Mouse (Mus musculus): Measurements from ENCODE around the gene Slc8a3. TPM values are rescaled to one million over a fixed set of nuclear protein-coding genes. Genes with fewer than 3 reads are reported as not detected.

The Slc8a3 gene
- polyA plus RNA-seq, 1 experiment from 2014 or later: 0.27 TPM

GRCm38 (mm10) chr12:81168494-81168893, 164.5 kb downstream of the Slc8a3 start:
- Histone ChIP-seq H3K36me3 (ENCODE audit: insufficient read depth, low read length) (no peaks in the 10 kb centered on the region), H3K9ac (replicated peaks; ENCODE audit: low read length) (no peak overlapping the region), H3K4me2 (replicated peaks; ENCODE audit: low read depth, low read length) (no peak overlapping the region), H3K4me3 (ENCODE audit: low read length) (no peak overlapping the region), H3K4me1 (ENCODE audit: insufficient read depth, low read length) (peaks cover 13% of the 10 kb centered on the region), H3K27me3 (ENCODE audit: insufficient read depth, low read length) (peaks cover 70% of the 10 kb centered on the region), H3K27ac (ENCODE audit: low read length) (no peak overlapping the region), H3K9me3 (ENCODE audit: low read length) (no peaks in the 10 kb centered on the region)
- ATAC-seq (ENCODE audit: low FRiP score, low TSS enrichment): no peak
- 70% methylated on average over 2 of the region's 2 CpGs for WGBS

GRCm38 (mm10) chr12:81168031-81168430, 164.9 kb downstream of the Slc8a3 start:
- Histone ChIP-seq H3K27me3 (ENCODE audit: insufficient read depth, low read length) (peaks cover 70% of the 10 kb centered on the region), H3K27ac (ENCODE audit: low read length) (no peak overlapping the region), H3K4me1 (ENCODE audit: insufficient read depth, low read length) (peaks cover 13% of the 10 kb centered on the region), H3K9me3 (ENCODE audit: low read length) (no peaks in the 10 kb centered on the region), H3K4me3 (ENCODE audit: low read length) (no peak overlapping the region), H3K36me3 (ENCODE audit: insufficient read depth, low read length) (no peaks in the 10 kb centered on the region), H3K9ac (replicated peaks; ENCODE audit: low read length) (no peak overlapping the region), H3K4me2 (replicated peaks; ENCODE audit: low read depth, low read length) (no peak overlapping the region)
- no peak for ATAC-seq (ENCODE audit: low FRiP score, low TSS enrichment)
- WGBS: 91% methylated on average over 7 of the region's 7 CpGs

GRCm38 (mm10) chr12:81167142-81167541, 165.8 kb downstream of the Slc8a3 start:
- Histone ChIP-seq H3K9me3 (ENCODE audit: low read length) (no peaks in the 10 kb centered on the region), H3K4me2 (replicated peaks; ENCODE audit: low read depth, low read length) (no peak overlapping the region), H3K27ac (ENCODE audit: low read length) (no peak overlapping the region), H3K27me3 (ENCODE audit: insufficient read depth, low read length) (peaks cover 70% of the 10 kb centered on the region), H3K4me3 (ENCODE audit: low read length) (no peak overlapping the region), H3K36me3 (ENCODE audit: insufficient read depth, low read length) (no peaks in the 10 kb centered on the region), H3K9ac (replicated peaks; ENCODE audit: low read length) (no peak overlapping the region), H3K4me1 (ENCODE audit: insufficient read depth, low read length) (peaks cover 13% of the 10 kb centered on the region)
- ATAC-seq (ENCODE audit: low FRiP score, low TSS enrichment): no peak
- WGBS: 29% methylated on average over 9 of the region's 9 CpGs

GRCm38 (mm10) chr12:81166615-81167014, 166.4 kb downstream of the Slc8a3 start:
- Histone ChIP-seq H3K27me3 (ENCODE audit: insufficient read depth, low read length) (peaks cover 70% of the 10 kb centered on the region), H3K4me3 (ENCODE audit: low read length) (no peak overlapping the region), H3K36me3 (ENCODE audit: insufficient read depth, low read length) (no peaks in the 10 kb centered on the region), H3K9me3 (ENCODE audit: low read length) (no peaks in the 10 kb centered on the region), H3K27ac (ENCODE audit: low read length) (no peak overlapping the region), H3K4me1 (ENCODE audit: insufficient read depth, low read length) (peaks cover 13% of the 10 kb centered on the region), H3K9ac (replicated peaks; ENCODE audit: low read length) (no peak overlapping the region), H3K4me2 (replicated peaks; ENCODE audit: low read depth, low read length) (no peak overlapping the region)
- ATAC-seq (ENCODE audit: low FRiP score, low TSS enrichment): no peak
- 25% methylated on average over 8 of the region's 8 CpGs for WGBS

- peak; percentile 72; the same call in 1 of the 2 replicates for ATAC-seq (ENCODE audit: low FRiP score, low TSS enrichment)
- H3K27ac ChIP-seq (ENCODE audit: low read length): no peak overlapping the region
- peaks cover 13% of the 10 kb centered on the region for H3K4me1 ChIP-seq (ENCODE audit: insufficient read depth, low read length)
- H3K9me3 ChIP-seq (ENCODE audit: low read length): no peaks in the 10 kb centered on the region
- H3K4me2 ChIP-seq (replicated peaks; ENCODE audit: low read depth, low read length): no peak overlapping the region
- H3K9ac ChIP-seq (replicated peaks; ENCODE audit: low read length): no peak overlapping the region
- H3K36me3 ChIP-seq (ENCODE audit: insufficient read depth, low read length): no peaks in the 10 kb centered on the region
- H3K4me3 ChIP-seq (ENCODE audit: low read length): no peak overlapping the region
- WGBS: 3% methylated on average over 10 of the region's 10 CpGs
- peaks cover 72% of the 10 kb centered on the region for H3K27me3 ChIP-seq (ENCODE audit: insufficient read depth, low read length)
Measured at GRCm38 (mm10) chr12:81166092-81166491, 166.9 kb downstream of the Slc8a3 start.

GRCm38 (mm10) chr12:81163566-81163965, 169.4 kb downstream of the Slc8a3 start:
- Histone ChIP-seq H3K27ac (ENCODE audit: low read length) (no peak overlapping the region), H3K36me3 (ENCODE audit: insufficient read depth, low read length) (no peaks in the 10 kb centered on the region), H3K4me1 (ENCODE audit: insufficient read depth, low read length) (peaks cover 16% of the 10 kb centered on the region), H3K4me3 (ENCODE audit: low read length) (no peak overlapping the region), H3K9me3 (ENCODE audit: low read length) (no peaks in the 10 kb centered on the region), H3K9ac (replicated peaks; ENCODE audit: low read length) (no peak overlapping the region), H3K4me2 (replicated peaks; ENCODE audit: low read depth, low read length) (no peak overlapping the region), H3K27me3 (ENCODE audit: insufficient read depth, low read length) (peaks cover 68% of the 10 kb centered on the region)
- ATAC-seq (ENCODE audit: low FRiP score, low TSS enrichment): no peak
- WGBS: 82% methylated on average over 3 of the region's 3 CpGs

GRCm38 (mm10) chr12:81163131-81163530, 169.8 kb downstream of the Slc8a3 start:
- 78% methylated on average over 3 of the region's 3 CpGs for WGBS

GRCm38 (mm10) chr12:81161282-81161681, 171.7 kb downstream of the Slc8a3 start:
- Histone ChIP-seq H3K36me3 (ENCODE audit: insufficient read depth, low read length) (no peaks in the 10 kb centered on the region), H3K9ac (replicated peaks; ENCODE audit: low read length) (no peak overlapping the region), H3K4me3 (ENCODE audit: low read length) (no peak overlapping the region), H3K27me3 (ENCODE audit: insufficient read depth, low read length) (peaks cover 61% of the 10 kb centered on the region), H3K9me3 (ENCODE audit: low read length) (no peaks in the 10 kb centered on the region), H3K4me2 (replicated peaks; ENCODE audit: low read depth, low read length) (no peak overlapping the region), H3K27ac (ENCODE audit: low read length) (no peak overlapping the region), H3K4me1 (ENCODE audit: insufficient read depth, low read length) (peaks cover 10% of the 10 kb centered on the region)
- no peak for ATAC-seq (ENCODE audit: low FRiP score, low TSS enrichment)
- WGBS: 79% methylated on average over 2 of the region's 2 CpGs

More at GRCm38 (mm10) chr12:81163131-81163530, 169.8 kb downstream of the Slc8a3 start:
- Histone ChIP-seq H3K4me2 (replicated peaks; ENCODE audit: low read depth, low read length) (no peak overlapping the region), H3K27ac (ENCODE audit: low read length) (no peak overlapping the region), H3K9ac (replicated peaks; ENCODE audit: low read length) (no peak overlapping the region), H3K4me1 (ENCODE audit: insufficient read depth, low read length) (peaks cover 16% of the 10 kb centered on the region), H3K27me3 (ENCODE audit: insufficient read depth, low read length) (peaks cover 69% of the 10 kb centered on the region), H3K4me3 (ENCODE audit: low read length) (no peak overlapping the region), H3K36me3 (ENCODE audit: insufficient read depth, low read length) (no peaks in the 10 kb centered on the region), H3K9me3 (ENCODE audit: low read length) (no peaks in the 10 kb centered on the region)
- no peak for ATAC-seq (ENCODE audit: low FRiP score, low TSS enrichment)

- H3K27ac ChIP-seq (ENCODE audit: low read length): no peak overlapping the region
- H3K4me2 ChIP-seq (replicated peaks; ENCODE audit: low read depth, low read length): no peak overlapping the region
- 67% methylated on average over 5 of the region's 5 CpGs for WGBS
- no peak overlapping the region for H3K9ac ChIP-seq (replicated peaks; ENCODE audit: low read length)
- no peak for ATAC-seq (ENCODE audit: low FRiP score, low TSS enrichment)
- no peaks in the 10 kb centered on the region for H3K36me3 ChIP-seq (ENCODE audit: insufficient read depth, low read length)
- no peak overlapping the region for H3K4me3 ChIP-seq (ENCODE audit: low read length)
- no peaks in the 10 kb centered on the region for H3K9me3 ChIP-seq (ENCODE audit: low read length)
- H3K4me1 ChIP-seq (ENCODE audit: insufficient read depth, low read length): peaks cover 5% of the 10 kb centered on the region
- H3K27me3 ChIP-seq (ENCODE audit: insufficient read depth, low read length): peaks cover 61% of the 10 kb centered on the region
Measured at GRCm38 (mm10) chr12:81160831-81161230, 172.1 kb downstream of the Slc8a3 start.

- ATAC-seq (ENCODE audit: low FRiP score, low TSS enrichment): no peak
- 0 out of 2 replicates have a peak, but pooled peaks cover 2% of the 10 kb centered on the region for H3K4me1 ChIP-seq (ENCODE audit: insufficient read depth, low read length)
- H3K4me2 ChIP-seq (replicated peaks; ENCODE audit: low read depth, low read length): no peak overlapping the region
- no peak overlapping the region for H3K27ac ChIP-seq (ENCODE audit: low read length)
- no peak overlapping the region for H3K4me3 ChIP-seq (ENCODE audit: low read length)
- WGBS: 22% methylated on average over 3 of the region's 3 CpGs
- no peaks in the 10 kb centered on the region for H3K36me3 ChIP-seq (ENCODE audit: insufficient read depth, low read length)
- H3K9ac ChIP-seq (replicated peaks; ENCODE audit: low read length): no peak overlapping the region
- H3K9me3 ChIP-seq (ENCODE audit: low read length): no peaks in the 10 kb centered on the region
- H3K27me3 ChIP-seq (ENCODE audit: insufficient read depth, low read length): peaks cover 58% of the 10 kb centered on the region
Measured at GRCm38 (mm10) chr12:81160425-81160824, 172.6 kb downstream of the Slc8a3 start.

Measured in kidney, embryonic 16.5 days (tissue).